Mouse (Mus musculus): ENCODE data around the gene Rpl36. TPM values are rescaled to one million over a fixed set of nuclear protein-coding genes. Genes with fewer than 3 reads are reported as not detected.
"Not testable (repeated sequence)": the region's sequence is repeated elsewhere in the genome, so short reads cannot be mapped to it uniquely, and the experiment has no call there.

Gene Rpl36
- total and polyA plus RNA-seq, 3 experiments, result 671 to 1,357 (median 795) TPM

DNA sequence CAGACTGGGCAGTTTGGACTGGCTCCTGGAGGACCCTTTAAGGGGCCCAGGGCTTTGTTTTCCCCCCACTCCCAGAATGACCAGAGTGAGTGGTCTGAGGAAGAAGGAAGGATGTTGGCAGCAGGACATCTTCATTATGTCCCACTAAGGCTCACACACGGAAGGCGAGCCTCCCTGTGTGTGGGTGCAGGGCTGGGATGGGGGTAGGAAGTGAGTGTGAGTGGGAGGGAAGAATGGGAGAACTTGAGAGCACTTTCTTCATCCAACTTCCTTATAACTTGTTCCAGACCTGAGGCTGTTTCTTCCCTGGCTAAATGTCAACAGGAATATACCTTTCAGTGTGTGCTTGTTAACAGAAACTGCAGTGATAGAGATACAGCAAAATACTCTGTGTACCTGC lies 1.9 kb upstream of the Rpl36 start:
- no peak overlapping the region for H3K27ac ChIP-seq
- no peak overlapping the region for H3K4me3 ChIP-seq
- no peak for DNase-seq
- H3K9ac ChIP-seq (ENCODE audit: low read depth, low read length), result no peak overlapping the region
- H3K79me2 ChIP-seq (replicated peaks; ENCODE audit: control insufficient read depth, insufficient read depth, low read length), result no peaks in the 10 kb centered on the region
- TF ChIP-seq CTCF (IDR thresholded peaks at IDR 0.05), result no peak
- TF ChIP-seq POLR2A (IDR thresholded peaks at IDR 0.05; ENCODE audit: insufficient read depth, low read depth, low read length), result no peak
- no peak for TF ChIP-seq EP300 (IDR thresholded peaks at IDR 0.05; ENCODE audit: insufficient read depth, low read depth, low read length)
- H3K36me3 ChIP-seq (ENCODE audit: control insufficient read depth, insufficient read depth, low read length), result no peaks in the 10 kb centered on the region
- 69% methylated on average over 2 of the region's 2 CpGs for WGBS
- intact Hi-C loops (cut with DNase I), result loop anchor here (5.0 to 10.0 kb wide), 4 partner anchors 106 to 899 kb away; partner anchors contain the start of genes Ndufa11, Pot1b, Pspn and Sh3gl1
- H3K4me1 ChIP-seq (ENCODE audit: control insufficient read depth, insufficient read depth, low read length), result peaks cover 11% of the 10 kb centered on the region
- H3K27me3 ChIP-seq (ENCODE audit: control insufficient read depth, insufficient read depth, low read length), result no peaks in the 10 kb centered on the region

DNA sequence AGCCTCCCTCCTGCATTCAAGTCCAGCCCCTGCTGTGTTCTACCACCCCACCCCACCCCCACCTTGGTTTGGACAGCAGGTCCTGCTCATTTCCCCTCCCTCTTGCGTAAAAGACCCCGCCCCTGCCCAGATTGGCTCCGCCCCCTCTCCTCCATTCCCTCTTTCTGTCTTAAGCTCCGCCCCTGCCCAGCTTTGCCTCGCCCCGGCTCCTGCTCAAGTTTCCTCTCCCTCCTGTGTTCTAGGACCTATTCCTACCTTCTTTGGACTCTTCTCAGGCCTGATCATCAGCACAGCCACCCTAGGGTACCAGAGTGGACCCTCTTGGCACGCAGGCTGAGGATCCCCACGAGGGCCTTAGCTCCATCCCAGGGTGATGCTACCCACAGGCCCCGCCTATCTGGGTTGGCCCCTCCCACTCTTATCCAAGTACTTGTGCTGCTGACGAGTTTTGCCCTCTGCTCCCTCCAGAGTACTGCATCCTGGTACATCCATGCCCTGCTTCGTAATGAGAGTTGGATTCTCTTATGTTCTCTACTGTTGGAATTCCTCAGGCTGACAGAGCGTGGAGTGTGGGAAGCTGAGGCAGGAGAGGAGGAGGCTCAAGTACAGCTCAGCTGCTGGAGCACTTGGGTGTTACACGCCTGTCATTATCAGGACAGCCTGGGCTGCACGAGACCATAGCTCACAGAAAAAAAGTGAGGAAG lies 1.2 kb upstream of the Rpl36 start:
- Histone ChIP-seq H3K36me3 (ENCODE audit: control insufficient read depth, insufficient read depth, low read length) (no peaks in the 10 kb centered on the region), H3K9ac (ENCODE audit: low read depth, low read length) (no peak overlapping the region), H3K4me3 (no peak overlapping the region), H3K27ac (no peak overlapping the region), H3K79me2 (replicated peaks; ENCODE audit: control insufficient read depth, insufficient read depth, low read length) (no peaks in the 10 kb centered on the region), H3K4me1 (ENCODE audit: control insufficient read depth, insufficient read depth, low read length) (peaks cover 11% of the 10 kb centered on the region), H3K27me3 (ENCODE audit: control insufficient read depth, insufficient read depth, low read length) (no peaks in the 10 kb centered on the region)
- TF ChIP-seq POLR2A (IDR thresholded peaks at IDR 0.05; ENCODE audit: insufficient read depth, low read depth, low read length), result no peak
- TF ChIP-seq EP300 (IDR thresholded peaks at IDR 0.05; ENCODE audit: insufficient read depth, low read depth, low read length), result no peak
- TF ChIP-seq CTCF (IDR thresholded peaks at IDR 0.05), result no peak
- intact Hi-C loops (cut with DNase I), result loop anchor here (5.0 to 10.0 kb wide), 4 partner anchors 105 to 900 kb away; partner anchors contain the start of genes Ndufa11, Pot1b, Pspn and Sh3gl1
- DNase-seq, result no peak
- WGBS, result 25% methylated on average over 14 of the region's 14 CpGs

DNA sequence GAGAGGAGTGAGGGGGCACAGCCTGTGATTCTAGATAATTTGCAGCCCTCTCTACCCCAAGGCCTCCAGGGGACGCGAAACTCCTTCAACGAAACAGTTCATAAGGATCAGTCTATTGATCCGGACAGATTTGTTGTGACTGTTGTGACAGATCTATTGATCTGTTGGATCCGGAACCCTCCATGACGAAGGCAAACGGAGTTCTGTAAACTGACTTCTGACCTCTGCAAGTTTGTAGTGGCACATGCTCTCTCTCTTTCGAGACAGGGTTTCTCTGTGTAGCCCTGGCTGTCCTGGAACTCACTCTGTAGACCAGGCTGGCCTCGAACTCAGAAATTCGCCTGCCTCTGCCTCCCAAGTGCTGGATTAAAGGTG lies 664 bp upstream of the Rpl36 start:
- not testable (repeated sequence) for H3K79me2 ChIP-seq (replicated peaks; ENCODE audit: control insufficient read depth, insufficient read depth, low read length); H3K27me3 ChIP-seq (ENCODE audit: control insufficient read depth, insufficient read depth, low read length); H3K4me3 ChIP-seq; H3K27ac ChIP-seq; DNase-seq; H3K9ac ChIP-seq (ENCODE audit: low read depth, low read length); H3K36me3 ChIP-seq (ENCODE audit: control insufficient read depth, insufficient read depth, low read length)
- 79% methylated on average over 10 of the region's 10 CpGs for WGBS
- intact Hi-C loops (cut with DNase I), result loop anchor here (5.0 to 10.0 kb wide), 4 partner anchors 105 to 900 kb away; partner anchors contain the start of genes Ndufa11, Pot1b, Pspn and Sh3gl1
- peaks cover 11% of the 10 kb centered on the region for H3K4me1 ChIP-seq (ENCODE audit: control insufficient read depth, insufficient read depth, low read length)

DNA sequence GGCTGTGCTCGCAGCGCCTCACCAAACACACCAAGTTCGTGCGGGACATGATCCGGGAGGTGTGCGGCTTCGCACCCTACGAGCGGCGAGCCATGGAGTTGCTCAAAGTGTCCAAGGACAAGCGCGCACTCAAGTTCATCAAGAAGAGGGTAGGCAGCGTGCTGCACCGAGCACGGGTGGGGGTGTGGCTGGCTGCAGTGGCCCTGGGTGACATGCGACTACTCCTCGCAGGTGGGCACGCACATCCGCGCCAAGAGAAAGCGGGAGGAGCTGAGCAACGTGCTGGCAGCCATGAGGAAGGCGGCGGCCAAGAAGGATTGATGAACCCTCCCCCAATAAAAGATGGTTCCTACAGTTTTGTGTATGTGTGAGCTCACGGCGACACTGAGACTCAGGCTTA lies 677 bp downstream of the Rpl36 start:
- DNase-seq, result peak in 1 of 2 experiments; percentile 40
- H3K4me1 ChIP-seq (ENCODE audit: control insufficient read depth, insufficient read depth, low read length); H3K36me3 ChIP-seq (ENCODE audit: control insufficient read depth, insufficient read depth, low read length); H3K27me3 ChIP-seq (ENCODE audit: control insufficient read depth, insufficient read depth, low read length); H3K79me2 ChIP-seq (replicated peaks; ENCODE audit: control insufficient read depth, insufficient read depth, low read length): not testable (repeated sequence)
- Histone ChIP-seq H3K27ac (peak overlapping the region; percentile 84), H3K9ac (ENCODE audit: low read depth, low read length) (peak overlapping the region; percentile 87), H3K4me3 (peak overlapping the region; percentile 88)
- intact Hi-C loops (cut with DNase I), result loop anchor here (1.0 to 10.0 kb wide), 5 partner anchors 54 to 902 kb away; partner anchors contain the start of genes Ndufa11, Pot1b, Pspn and Sh3gl1
- WGBS, result under 1% methylated on average over 26 of the region's 26 CpGs

DNA sequence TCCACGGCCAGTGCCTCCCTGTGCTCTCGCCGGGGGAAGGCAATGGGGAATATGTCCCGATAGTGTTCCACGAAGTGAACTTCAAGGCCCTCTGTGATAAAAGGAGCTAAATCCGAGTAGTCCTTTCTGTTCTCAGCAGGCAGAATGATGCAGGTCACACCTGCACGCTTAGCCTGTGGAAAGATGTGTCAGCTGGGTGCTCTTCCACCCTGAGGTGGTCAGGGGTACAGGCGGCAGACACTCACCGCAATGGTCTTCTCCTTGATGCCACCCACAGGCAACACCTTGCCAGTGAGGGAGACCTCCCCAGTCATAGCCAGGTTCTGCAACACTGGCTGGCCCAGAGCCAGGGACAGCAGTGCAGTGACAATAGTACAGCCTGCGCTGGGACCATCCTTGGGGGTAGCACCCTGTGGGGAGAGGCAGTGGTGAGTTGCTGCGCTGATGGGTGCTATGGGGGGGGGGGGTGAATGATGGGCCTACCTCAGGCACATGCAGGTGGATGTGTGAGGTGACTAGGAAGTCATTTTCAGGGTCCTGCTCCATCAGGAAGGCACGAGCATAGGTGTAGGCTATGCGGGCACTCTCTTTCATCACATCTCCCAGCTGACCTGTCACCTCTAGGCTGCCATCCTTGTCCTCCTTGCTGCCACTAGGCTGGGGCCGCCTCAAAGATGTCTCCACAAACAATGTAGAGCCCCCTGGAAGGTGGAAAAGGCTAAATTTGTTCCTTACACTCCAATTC lies 1.3 kb downstream of the Rpl36 start:
- Histone ChIP-seq H3K4me1 (ENCODE audit: control insufficient read depth, insufficient read depth, low read length) (peaks cover 9% of the 10 kb centered on the region), H3K27ac (no peak overlapping the region), H3K27me3 (ENCODE audit: control insufficient read depth, insufficient read depth, low read length) (no peaks in the 10 kb centered on the region), H3K79me2 (replicated peaks; ENCODE audit: control insufficient read depth, insufficient read depth, low read length) (no peaks in the 10 kb centered on the region), H3K9ac (ENCODE audit: low read depth, low read length) (peak overlapping the region; percentile 87), H3K36me3 (ENCODE audit: control insufficient read depth, insufficient read depth, low read length) (no peaks in the 10 kb centered on the region), H3K4me3 (peak overlapping the region; percentile 88)
- intact Hi-C loops (cut with DNase I), result loop anchor here (5.0 to 10.0 kb wide), 4 partner anchors 103 to 902 kb away; partner anchors contain the start of genes Ndufa11, Pot1b, Pspn and Sh3gl1
- TF ChIP-seq CTCF (IDR thresholded peaks at IDR 0.05), result no peak
- TF ChIP-seq EP300 (IDR thresholded peaks at IDR 0.05; ENCODE audit: insufficient read depth, low read depth, low read length), result no peak
- no peak for TF ChIP-seq POLR2A (IDR thresholded peaks at IDR 0.05; ENCODE audit: insufficient read depth, low read depth, low read length)
- DNase-seq, result peak in 1 of 2 experiments; percentile 31
- 26% methylated on average over 14 of the region's 14 CpGs for WGBS

Measured in heart, adult 2 months (tissue).